Mouse (Mus musculus) kidney, embryonic 16.5 days (tissue): ENCODE measurements at regions not wholly inside any gene's neighbourhood (a gene's known extent, or its start where the extent isn't known, plus 50 kb on each side); places are given as distances from the start of the nearest gene placed in this dataset.
"Not testable (repeated sequence)": the region's sequence is repeated elsewhere in the genome, so short reads cannot be mapped to it uniquely, and the experiment has no call there.

ENCODE experiments used
- ATAC-seq: fragments of 200-750 bp; cut with Nextera tagmentation; 2 replicates; pipeline ENCODE4 v1.8.0; 2017; ENCODE audit warnings: moderate TSS enrichment; ENCODE audit not compliant: low FRiP score, low TSS enrichment
- H3K27ac ChIP-seq: fragments of 300-500 bp; sonication (generic); 2 replicates; pipeline ENCODE4 v1.5.1; 2014; ENCODE audit warnings: low read length
- H3K27me3 ChIP-seq: fragments of 300-500 bp; sonication (generic); 2 replicates; pipeline ENCODE4 v1.6.1; 2014; ENCODE audit warnings: low read length, control low read depth, mixed read lengths; ENCODE audit not compliant: insufficient read depth
- H3K36me3 ChIP-seq: fragments of 300-500 bp; sonication (generic); 2 replicates; pipeline ENCODE4 v1.6.1; 2014; ENCODE audit warnings: low read length, control low read depth, mixed read lengths; ENCODE audit not compliant: insufficient read depth
- H3K4me1 ChIP-seq: fragments of 300-500 bp; sonication (generic); 2 replicates; pipeline ENCODE4 v1.6.1; 2014; ENCODE audit warnings: low read length, control low read depth, mixed read lengths; ENCODE audit not compliant: insufficient read depth
- H3K4me2 ChIP-seq: fragments of 300-500 bp; sonication (generic); replicated peaks from 2 replicates; pipeline ENCODE4 v1.6.1; 2014; ENCODE audit warnings: low read depth, low read length
- H3K4me3 ChIP-seq: fragments of 300-500 bp; sonication (generic); 2 replicates; pipeline ENCODE4 v1.5.1; 2014; ENCODE audit warnings: mild to moderate bottlenecking, low read length
- H3K9ac ChIP-seq: fragments of 300-500 bp; sonication (generic); replicated peaks from 2 replicates; pipeline ENCODE4 v1.6.1; 2014; ENCODE audit warnings: low read length
- H3K9me3 ChIP-seq: fragments of 300-500 bp; sonication (generic); 2 replicates; pipeline ENCODE4 v1.6.1; 2016; ENCODE audit warnings: low read length, control low read depth
- WGBS: fragments of 180-500 bp; shearing (Covaris S2); extraction: QIAGEN DNeasy Blood & Tissue Kit; methylation state at CpG from one replicate; pipeline ENCODE4 v1.1.7; 2014; 5-methylcytosine and 5-hydroxymethylcytosine counted together

- no peak overlapping the region for H3K4me2 ChIP-seq
- no peak for ATAC-seq
- H3K4me3 ChIP-seq: no peak overlapping the region
Observed at GRCm38 (mm10) chr1:16904690-16905089, 811.6 kb upstream of the 4930444P10Rik start.

DNA sequence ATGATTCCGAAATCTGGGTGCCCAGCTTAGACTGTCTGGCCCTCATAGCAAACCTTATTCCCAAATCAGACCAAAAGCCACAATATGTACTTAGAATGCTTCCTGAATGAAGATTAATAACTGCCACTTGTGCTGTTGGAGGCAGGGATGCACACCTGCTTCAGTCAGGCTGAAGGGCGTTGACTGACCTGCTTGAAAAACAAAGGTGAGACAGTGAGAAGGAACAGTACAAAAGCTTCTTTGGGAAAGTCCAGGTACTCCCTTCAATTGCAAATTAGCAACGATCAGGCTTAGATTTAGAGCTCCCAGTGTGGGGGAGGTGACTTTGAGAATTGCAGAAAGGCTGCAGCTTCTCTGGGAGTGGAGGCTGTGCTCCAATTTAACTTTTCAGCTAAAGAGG, 775.3 kb upstream of the 4930444P10Rik start:
- H3K36me3 ChIP-seq, H3K4me2 ChIP-seq, H3K27me3 ChIP-seq, H3K27ac ChIP-seq, H3K4me3 ChIP-seq, ATAC-seq, H3K9me3 ChIP-seq, H3K9ac ChIP-seq, H3K4me1 ChIP-seq: not testable (repeated sequence)
- WGBS: 75% methylated on average over 3 of the region's 3 CpGs

More at GRCm38 (mm10) chr1:16904690-16905089, 811.6 kb upstream of the 4930444P10Rik start:
- Histone ChIP-seq H3K9ac (no peak overlapping the region), H3K4me1 (no peaks in the 10 kb centered on the region), H3K9me3 (no peaks in the 10 kb centered on the region), H3K27ac (no peak overlapping the region), H3K36me3 (no peaks in the 10 kb centered on the region), H3K27me3 (no peaks in the 10 kb centered on the region)

DNA sequence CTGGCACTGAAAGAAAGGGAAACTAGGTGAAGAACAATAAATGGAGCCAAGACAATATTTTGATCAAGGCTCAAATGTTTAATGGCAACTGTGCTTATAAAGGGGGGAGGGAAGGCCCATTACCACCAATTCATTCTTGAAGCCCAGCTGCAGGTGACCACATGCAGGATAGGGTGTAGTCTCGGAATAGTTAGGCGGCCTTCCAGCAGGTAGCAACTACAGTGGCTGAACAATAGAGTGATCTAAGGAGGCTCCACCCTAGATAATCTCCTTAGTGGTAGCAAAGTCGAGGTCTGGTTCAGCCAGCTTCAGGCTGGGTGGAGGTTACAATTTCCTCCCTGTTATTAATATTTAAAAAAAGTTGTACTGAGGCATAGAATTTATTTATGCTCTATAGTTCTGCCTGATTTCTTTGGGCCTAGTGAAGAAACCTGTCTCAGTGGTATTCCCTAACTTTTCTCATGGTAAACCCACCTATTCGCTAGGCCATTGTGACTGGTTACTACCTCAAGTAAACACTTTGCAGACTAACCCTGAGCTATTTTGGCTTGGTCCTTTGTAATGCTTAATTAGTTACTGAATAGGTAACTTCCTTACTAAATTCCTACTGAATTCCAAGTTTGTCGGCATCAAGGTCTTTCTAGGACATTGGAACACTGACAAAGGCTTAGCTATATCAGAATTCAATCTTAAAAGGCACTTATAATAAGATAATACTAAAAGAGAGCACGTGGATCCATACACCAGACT, 774.1 kb upstream of the 4930444P10Rik start:
- not testable (repeated sequence) for H3K4me3 ChIP-seq, H3K9ac ChIP-seq, H3K4me1 ChIP-seq, H3K36me3 ChIP-seq, H3K27me3 ChIP-seq, H3K4me2 ChIP-seq, H3K9me3 ChIP-seq, H3K27ac ChIP-seq, ATAC-seq
- WGBS: 80% methylated on average over 6 of the region's 6 CpGs

- no peak overlapping the region for H3K4me2 ChIP-seq
- H3K4me3 ChIP-seq: no peak overlapping the region
- no peak overlapping the region for H3K9ac ChIP-seq
- no peaks in the 10 kb centered on the region for H3K27me3 ChIP-seq
- H3K9me3 ChIP-seq: no peaks in the 10 kb centered on the region
- no peak for ATAC-seq
- H3K36me3 ChIP-seq: no peaks in the 10 kb centered on the region
- no peak overlapping the region for H3K27ac ChIP-seq
- H3K4me1 ChIP-seq: no peaks in the 10 kb centered on the region
Observed at GRCm38 (mm10) chr1:16837111-16837510, 744.0 kb upstream of the 4930444P10Rik start.

DNA sequence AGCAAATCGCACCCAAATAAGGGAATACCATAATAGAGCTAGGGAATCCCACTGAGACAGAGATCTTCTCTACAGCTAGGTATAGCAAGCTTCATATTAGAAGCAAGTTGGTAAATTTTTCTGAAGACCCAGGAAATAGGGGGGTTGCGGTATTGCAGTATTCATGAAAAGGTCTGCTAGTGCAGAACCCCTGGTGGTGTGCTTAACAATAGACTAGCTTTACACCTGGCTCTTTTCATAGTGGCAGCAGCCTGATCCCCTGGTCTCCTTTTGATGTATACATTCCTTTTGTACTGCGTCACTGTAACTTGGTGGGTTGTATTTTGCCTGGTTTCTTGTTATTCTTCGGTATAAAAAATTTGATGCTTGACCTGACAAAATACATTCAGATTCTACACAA, 731.6 kb upstream of the 4930444P10Rik start:
- not testable (repeated sequence) for H3K27ac ChIP-seq, H3K4me3 ChIP-seq, H3K4me1 ChIP-seq, H3K9me3 ChIP-seq, H3K4me2 ChIP-seq, H3K27me3 ChIP-seq, H3K9ac ChIP-seq, H3K36me3 ChIP-seq, ATAC-seq
- WGBS: 72% methylated on average over 4 of the region's 4 CpGs

GRCm38 (mm10) chr1:16824057-16824456, 730.9 kb upstream of the 4930444P10Rik start:
- H3K27me3 ChIP-seq: no peaks in the 10 kb centered on the region
- 59% methylated on average over 3 of the region's 3 CpGs for WGBS
- H3K4me1 ChIP-seq: no peaks in the 10 kb centered on the region
- no peak for ATAC-seq
- H3K9ac ChIP-seq: no peak overlapping the region
- no peaks in the 10 kb centered on the region for H3K36me3 ChIP-seq
- no peak overlapping the region for H3K27ac ChIP-seq
- H3K4me3 ChIP-seq: no peak overlapping the region
- H3K9me3 ChIP-seq: no peaks in the 10 kb centered on the region
- H3K4me2 ChIP-seq: no peak overlapping the region

DNA sequence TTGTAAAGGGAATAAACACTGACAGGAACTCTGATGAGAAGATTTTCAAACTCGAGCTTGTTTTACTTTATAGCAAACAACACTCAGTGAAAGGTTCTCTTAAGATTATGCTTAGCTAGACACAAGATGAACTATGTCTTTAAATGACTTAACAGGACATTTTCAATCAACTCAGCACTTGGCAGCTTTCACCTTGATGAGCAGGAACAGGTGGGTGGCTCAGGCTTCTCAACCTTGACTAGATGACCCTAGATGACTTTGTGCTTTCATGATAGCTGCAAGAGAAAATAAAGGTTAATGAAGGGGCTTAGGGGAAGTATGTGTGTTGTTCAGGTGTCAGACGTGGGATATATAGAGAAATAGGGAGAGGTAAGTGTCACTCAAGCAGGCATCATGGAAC, 728.1 kb upstream of the 4930444P10Rik start:
- WGBS: 58% methylated on average over 2 of the region's 2 CpGs
- H3K9me3 ChIP-seq: no peaks in the 10 kb centered on the region

DNA sequence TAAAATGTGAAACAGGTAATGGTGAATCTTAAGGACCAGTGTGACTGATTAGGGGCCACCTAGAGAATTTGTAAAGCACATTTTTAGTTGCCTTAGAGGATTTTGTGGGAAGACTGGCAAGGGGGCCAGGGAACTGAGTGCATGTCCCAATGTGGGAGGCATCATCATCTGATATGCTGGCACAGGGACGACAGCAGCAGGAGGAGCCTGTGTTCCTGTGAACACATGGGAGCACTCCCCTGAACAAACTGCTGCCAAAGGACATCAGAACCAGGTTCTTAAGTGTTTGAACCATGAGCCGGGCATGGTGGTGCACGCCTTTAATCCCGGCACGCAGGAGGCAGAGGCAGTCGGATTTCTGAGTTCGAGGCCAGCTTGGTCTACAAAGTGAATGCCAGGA, 723.4 kb upstream of the 4930444P10Rik start:
- no peaks in the 10 kb centered on the region for H3K36me3 ChIP-seq
- H3K9me3 ChIP-seq: no peaks in the 10 kb centered on the region
- 87% methylated on average over 7 of the region's 7 CpGs for WGBS
- ATAC-seq: no peak
- no peaks in the 10 kb centered on the region for H3K27me3 ChIP-seq
- H3K27ac ChIP-seq: no peak overlapping the region
- H3K4me2 ChIP-seq: no peak overlapping the region
- no peak overlapping the region for H3K4me3 ChIP-seq
- H3K4me1 ChIP-seq: no peaks in the 10 kb centered on the region
- H3K9ac ChIP-seq: no peak overlapping the region

More for the DNA sequence above, 728.1 kb upstream of the 4930444P10Rik start:
- no peaks in the 10 kb centered on the region for H3K27me3 ChIP-seq
- H3K36me3 ChIP-seq: no peaks in the 10 kb centered on the region
- H3K27ac ChIP-seq: no peak overlapping the region
- no peak overlapping the region for H3K4me2 ChIP-seq
- no peak for ATAC-seq
- no peak overlapping the region for H3K9ac ChIP-seq
- no peaks in the 10 kb centered on the region for H3K4me1 ChIP-seq
- no peak overlapping the region for H3K4me3 ChIP-seq

DNA sequence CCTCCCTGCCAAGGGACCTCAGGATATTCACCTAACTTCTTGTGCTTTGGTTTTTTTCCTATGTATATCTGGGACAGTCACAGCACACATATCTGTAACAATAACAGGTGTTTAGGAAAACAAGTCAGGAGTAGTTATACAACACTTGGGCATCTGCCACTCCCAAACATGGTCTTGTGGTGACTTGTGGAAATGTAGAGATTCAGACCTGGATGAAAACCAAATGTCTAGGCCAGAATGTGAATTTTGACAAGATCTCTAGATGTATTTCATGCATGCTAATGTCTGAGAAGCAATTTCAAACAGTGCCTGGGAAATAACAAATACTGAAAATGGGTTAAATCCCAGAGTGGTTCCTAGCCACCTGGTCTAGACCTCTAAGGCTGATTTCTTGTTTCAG, 722.6 kb upstream of the 4930444P10Rik start:
- no peak overlapping the region for H3K27ac ChIP-seq
- no peaks in the 10 kb centered on the region for H3K27me3 ChIP-seq
- H3K4me1 ChIP-seq: no peaks in the 10 kb centered on the region
- no peaks in the 10 kb centered on the region for H3K36me3 ChIP-seq
- no peak overlapping the region for H3K4me3 ChIP-seq
- no peak overlapping the region for H3K9ac ChIP-seq
- no peaks in the 10 kb centered on the region for H3K9me3 ChIP-seq
- ATAC-seq: no peak
- no peak overlapping the region for H3K4me2 ChIP-seq

DNA sequence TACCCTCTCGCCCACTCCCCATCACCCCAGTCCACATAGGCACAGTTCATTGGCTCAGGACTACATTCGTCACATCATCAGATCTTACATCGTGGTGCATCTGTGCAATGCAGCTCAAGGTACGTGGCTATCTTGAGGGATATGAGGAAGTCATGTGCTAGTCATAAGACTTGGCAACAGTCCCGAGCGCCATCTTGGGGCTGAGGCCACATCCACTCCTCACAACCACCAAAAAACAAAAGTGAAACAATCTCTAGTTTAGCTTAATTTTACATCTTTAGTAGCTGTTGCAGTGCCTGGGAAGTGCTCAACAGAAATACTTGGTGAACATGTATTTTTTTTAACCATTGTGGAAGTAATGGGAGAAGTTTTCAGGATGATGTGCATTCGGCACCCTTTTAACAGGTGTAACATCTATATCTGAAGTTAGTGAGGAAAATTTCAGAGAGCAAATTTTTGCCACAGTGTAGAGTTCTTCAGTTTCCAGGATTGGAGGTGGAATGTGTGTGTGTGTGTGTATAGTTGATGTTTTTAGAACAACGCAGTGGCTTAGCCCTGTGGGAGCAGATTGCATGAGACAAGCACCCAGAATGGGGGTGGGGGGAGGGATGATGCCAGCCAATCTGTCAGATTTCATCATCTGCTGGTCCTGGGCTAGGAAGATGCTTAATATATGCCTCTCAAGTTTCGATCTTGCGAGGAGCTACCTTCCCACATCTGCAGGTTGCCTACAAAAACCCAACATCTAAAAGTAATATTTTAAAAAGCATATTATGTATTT, 716.4 kb upstream of the 4930444P10Rik start:
- H3K36me3 ChIP-seq: no peaks in the 10 kb centered on the region
- no peak overlapping the region for H3K4me2 ChIP-seq
- no peak for ATAC-seq
- H3K9ac ChIP-seq: no peak overlapping the region
- no peaks in the 10 kb centered on the region for H3K27me3 ChIP-seq
- H3K27ac ChIP-seq: no peak overlapping the region
- H3K9me3 ChIP-seq: no peaks in the 10 kb centered on the region
- H3K4me1 ChIP-seq: no peaks in the 10 kb centered on the region
- WGBS: 90% methylated on average over 10 of the region's 10 CpGs
- H3K4me3 ChIP-seq: no peak overlapping the region
